Mouse (Mus musculus): ENCODE measurements around the gene Tmem63b. TPM values are rescaled to one million over a fixed set of nuclear protein-coding genes. Genes with fewer than 3 reads are reported as not detected.

Tmem63b gene
- total RNA-seq, 2 experiments from 2014 or later = 238 to 244 TPM

DNA sequence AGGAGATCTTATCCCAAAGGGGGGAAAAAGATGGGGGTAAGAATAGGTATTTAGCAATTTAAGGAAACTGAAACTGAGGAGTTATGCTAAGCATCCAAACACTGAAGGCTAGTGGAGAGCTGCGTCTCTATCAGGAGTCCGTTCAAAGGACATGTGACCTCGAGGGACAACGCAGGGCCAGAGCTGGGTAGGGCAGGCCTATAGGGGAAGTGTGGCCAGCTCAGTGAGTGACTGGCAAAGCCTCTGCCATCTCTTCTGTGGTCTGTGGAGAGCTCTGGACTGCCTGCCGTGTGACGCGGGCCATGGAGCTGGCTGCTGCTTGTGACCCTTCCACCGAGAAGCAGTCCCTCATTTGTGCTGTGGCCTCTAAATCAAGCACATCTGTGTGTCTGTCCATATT is 23.7 kb upstream of the Tmem63b start:
- DNase-seq (ENCODE audit: extremely low spot score in 1 of 2, low spot score in 2 of 2) = no peak
- intact Hi-C loops (cut with DNase I) = no loop called here

DNA sequence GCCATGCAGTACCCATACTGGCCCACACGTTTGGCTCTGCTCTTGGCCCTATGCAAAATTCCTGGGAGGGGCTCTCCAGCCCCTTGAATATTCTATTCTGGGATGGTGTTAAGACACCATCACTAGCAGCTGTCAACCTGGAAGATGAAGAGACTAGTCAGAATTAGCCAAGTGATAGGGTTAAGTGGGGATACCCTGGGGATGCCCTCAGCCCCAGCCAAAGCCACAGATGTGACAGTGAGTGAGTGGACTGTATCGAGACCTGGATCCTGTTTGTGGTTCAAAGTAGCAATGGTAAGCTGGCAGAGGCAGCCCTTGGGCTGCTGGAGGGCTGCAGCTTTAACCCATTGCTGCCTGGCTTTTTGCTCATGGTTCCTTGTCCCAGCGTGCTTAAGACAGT is 23.1 kb upstream of the Tmem63b start:
- no peak for DNase-seq (ENCODE audit: extremely low spot score in 1 of 2, low spot score in 2 of 2)
- intact Hi-C loops (cut with DNase I) = no loop called here

DNA sequence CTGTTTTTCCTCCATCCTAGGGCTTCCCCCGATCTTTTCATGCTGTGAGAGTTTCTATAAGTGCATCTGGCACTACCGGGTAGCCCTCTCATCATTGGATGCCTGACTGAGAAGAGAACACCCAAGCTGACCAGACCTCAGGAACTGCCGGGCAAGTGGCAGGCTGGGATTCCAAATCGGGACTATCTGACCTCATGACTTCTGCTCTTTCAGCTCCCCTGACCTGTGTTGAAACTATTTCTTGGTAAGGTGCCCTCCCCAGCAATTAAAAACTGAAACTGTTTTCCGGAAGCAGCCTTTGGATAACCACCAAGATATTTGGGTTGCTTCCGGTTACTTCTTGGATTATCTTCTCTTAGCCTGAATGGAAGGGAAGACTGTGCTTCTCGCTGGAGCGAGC is 21.5 kb upstream of the Tmem63b start:
- intact Hi-C loops (cut with DNase I) = no loop called here
- no peak for DNase-seq (ENCODE audit: extremely low spot score in 1 of 2, low spot score in 2 of 2)

DNA sequence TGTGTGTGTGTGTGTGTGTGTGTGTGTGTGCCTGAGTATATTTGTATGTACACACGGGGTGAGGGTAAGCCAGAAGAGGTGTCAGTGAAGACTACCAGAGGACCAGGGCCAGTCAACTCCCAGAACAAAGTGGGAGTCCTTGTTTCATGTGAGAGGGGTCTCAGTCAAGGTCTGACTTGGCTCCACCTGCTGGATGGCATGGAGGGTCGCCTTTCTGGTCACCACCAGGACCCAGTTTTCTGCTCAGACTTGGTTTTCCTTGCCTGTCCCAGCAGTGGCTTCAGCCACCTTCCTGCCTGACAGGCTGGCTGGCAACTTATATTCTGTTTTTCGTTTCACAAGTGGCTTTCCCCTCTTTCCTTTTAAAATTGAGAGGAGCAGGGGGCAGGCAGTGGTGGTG is 20.7 kb upstream of the Tmem63b start:
- no peak for DNase-seq (ENCODE audit: extremely low spot score in 1 of 2, low spot score in 2 of 2)
- intact Hi-C loops (cut with DNase I) = no loop called here

DNA sequence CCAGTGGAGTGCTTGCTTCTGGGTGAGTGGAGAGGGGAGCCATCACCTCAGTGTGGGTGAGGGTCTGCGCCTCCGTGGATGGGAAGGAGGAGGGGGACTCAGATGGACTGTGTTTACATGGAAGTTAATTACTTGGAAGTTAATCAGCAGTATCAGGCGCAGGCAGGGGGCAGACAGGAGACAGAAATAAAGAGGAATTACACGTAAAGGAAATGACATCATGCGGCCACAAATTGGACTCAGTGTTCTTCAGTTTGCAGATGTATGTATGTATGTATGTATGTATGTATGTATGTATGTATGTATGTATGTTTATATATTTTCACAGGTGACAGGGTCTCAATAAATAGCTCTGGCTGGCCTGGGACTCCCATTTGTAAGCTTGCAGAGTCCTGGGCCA is 20.1 kb upstream of the Tmem63b start:
- intact Hi-C loops (cut with DNase I) = no loop called here
- no peak for DNase-seq (ENCODE audit: extremely low spot score in 1 of 2, low spot score in 2 of 2)

DNA sequence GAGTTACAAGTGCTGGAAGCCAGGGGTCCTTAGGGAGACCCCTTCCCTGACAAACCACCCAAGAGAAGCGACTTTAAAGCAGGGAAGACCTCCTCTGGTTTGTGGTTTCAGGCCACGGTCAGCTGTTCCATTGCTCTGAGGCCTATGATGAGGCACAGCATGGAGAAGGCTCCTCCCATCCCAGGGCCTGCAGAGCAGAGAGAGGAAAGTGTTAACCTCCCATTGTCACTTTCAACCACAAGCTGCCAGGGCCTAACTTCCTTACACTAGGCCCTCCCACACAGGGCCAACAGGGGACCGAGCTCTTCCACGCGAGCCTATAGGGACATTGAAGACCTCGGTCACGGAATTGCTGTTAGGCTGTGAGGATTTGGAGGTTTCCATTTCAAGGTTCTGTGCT is 16.5 kb upstream of the Tmem63b start:
- DNase-seq (ENCODE audit: extremely low spot score in 1 of 2, low spot score in 2 of 2) = no peak
- intact Hi-C loops (cut with DNase I) = no loop called here

DNA sequence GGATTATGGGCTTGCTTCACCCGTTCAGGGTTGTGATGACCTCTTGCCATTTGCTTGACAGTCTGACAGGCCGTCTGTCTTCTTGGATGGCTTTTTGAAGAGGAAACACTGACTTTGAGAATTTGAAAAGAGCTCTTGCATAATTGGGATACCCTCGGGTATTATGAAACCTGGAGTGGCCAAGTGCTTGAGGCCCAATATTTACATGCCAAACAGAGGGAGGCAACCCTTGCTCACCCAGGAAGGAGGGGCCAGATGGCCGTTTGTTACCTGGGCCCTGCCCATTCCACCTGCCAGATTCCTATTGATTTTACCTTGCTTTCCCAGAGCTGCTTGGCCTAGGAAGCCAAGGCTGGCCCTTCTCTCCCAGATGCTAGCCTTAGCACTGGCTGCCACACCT is 15.5 kb upstream of the Tmem63b start:
- DNase-seq (ENCODE audit: extremely low spot score in 1 of 2, low spot score in 2 of 2) = no peak
- intact Hi-C loops (cut with DNase I) = no loop called here

DNA sequence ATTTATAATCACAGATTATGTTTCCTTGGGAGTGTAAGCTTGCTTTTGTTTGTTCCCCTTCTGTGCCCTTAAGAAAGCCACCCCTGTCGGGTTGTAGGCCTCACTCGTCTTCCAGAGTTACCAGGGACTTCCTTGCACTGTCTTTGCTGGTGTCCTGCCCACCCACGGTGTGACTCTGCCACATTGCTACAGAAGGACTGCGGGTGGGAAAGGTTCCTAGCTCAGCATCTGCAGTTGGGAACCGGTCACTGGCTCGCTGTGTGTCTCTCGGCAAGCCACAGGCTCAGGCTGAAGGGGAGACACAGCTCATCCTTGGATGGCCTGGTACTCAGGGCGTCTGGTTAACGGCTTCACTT is 14.5 kb upstream of the Tmem63b start:
- no peak for DNase-seq (ENCODE audit: extremely low spot score in 1 of 2, low spot score in 2 of 2)
- intact Hi-C loops (cut with DNase I) = no loop called here

DNA sequence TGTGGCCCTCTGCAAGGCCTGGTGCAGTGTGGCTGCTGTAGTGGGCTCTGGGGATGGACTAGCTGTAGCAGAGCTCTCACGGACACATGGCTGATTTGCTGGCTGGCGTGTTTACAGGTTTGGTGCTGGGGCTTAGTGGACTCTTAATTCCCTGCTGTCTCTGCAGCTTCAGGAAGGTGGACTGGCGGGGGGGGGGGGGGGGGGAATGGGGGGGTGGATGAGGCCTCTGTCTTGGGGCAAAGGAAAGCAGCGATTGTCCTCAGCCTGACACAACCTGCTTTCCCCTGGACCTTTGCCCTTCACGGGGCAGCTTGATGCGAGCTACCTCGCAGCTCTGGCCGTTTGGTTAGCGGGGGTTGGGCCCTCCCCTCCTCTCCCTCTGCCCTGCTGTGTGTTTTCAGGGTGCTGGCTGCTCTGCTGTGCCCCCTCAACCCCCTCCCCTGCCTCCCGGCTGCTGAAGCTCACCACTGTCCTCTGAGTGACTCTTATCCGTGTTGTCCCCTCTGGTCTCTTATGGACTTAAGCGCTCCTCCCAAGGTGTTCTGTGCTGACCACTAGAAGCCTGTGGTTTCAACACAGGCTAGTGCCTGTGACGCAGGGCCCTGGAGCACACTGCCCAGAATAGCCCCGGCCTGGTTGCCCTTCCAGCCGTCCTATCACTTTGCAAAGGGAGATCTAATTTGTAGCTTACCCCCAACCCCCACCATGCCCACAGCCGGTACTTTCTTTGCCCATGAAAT is 14.0 kb upstream of the Tmem63b start:
- intact Hi-C loops (cut with DNase I) = no loop called here
- DNase-seq (ENCODE audit: extremely low spot score in 1 of 2, low spot score in 2 of 2) = no peak

DNA sequence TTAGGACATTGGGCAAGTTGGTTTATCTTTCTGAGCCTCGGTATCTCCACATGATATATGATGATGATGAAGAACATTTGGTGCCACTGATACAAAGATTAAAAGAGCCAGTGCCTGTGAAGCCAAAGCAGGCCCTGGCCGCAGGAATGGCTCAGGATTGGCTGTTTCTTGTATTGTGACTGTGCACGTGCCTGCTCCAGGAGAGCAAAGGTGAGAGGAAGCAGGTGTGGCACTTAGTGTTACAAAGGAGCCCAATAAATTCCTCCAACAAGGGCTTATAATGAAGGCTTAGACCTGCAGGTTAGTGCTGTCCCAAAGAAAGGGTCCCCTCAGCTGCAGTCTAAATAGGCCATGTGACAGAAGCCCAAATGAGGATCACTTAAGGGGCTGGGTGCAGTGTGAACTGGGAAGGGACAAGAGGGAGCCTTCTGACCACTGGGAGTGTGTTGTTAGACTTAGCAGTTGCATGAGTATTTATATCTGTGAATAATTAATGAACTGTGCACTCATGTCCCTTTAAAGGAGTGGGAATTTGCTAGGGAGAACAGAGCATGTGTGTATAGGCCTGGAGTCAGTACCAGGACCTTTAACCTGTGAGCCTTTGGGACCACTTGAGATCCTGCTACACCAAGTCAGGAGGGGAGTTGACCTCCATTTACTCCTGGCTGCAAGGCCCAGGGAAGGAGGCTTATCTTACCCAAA is 12.5 kb upstream of the Tmem63b start:
- no peak for DNase-seq (ENCODE audit: extremely low spot score in 1 of 2, low spot score in 2 of 2)
- intact Hi-C loops (cut with DNase I) = no loop called here

DNA sequence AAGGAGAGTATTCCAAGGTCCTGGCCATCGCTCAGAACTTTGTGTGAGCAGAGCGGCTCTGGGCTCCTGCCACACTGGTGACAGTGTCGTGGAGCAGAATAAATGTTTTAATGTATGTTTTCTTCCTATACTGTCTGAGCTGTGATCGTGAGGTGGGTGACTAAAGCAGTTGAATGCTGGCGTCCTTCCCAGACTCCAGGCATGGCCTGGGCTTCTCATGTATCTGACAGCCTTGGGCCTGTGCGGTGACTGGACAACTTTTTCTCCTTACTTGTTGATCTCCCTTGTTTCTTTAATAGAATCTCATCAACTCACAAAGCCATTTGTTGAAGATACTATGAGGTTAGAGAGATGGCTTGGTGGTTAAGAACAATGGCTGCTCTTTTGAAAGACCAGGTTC is 11.7 kb upstream of the Tmem63b start:
- intact Hi-C loops (cut with DNase I) = no loop called here
- DNase-seq (ENCODE audit: extremely low spot score in 1 of 2, low spot score in 2 of 2) = no peak

DNA sequence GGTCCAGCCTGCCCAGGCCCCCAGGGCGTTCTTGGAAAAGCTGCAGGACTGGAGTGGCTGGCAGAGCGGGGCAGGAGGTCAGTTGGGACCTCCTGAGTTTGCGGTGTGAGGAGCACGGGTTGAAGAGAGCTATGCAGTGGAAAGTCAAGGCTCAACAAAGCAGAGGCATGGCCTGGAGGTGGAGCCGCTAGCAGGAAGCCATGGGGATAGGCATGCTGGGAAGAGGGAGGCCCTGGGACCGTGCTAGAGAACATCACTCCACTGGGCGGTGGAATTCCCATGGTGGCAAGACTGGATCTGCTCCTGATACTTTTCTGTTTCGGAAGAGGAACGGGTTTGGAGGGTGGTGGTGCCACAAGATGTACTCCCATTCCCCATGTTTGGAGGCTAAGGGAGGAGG is 10.3 kb upstream of the Tmem63b start:
- DNase-seq (ENCODE audit: extremely low spot score in 1 of 2, low spot score in 2 of 2) = no peak
- intact Hi-C loops (cut with DNase I) = no loop called here

DNA sequence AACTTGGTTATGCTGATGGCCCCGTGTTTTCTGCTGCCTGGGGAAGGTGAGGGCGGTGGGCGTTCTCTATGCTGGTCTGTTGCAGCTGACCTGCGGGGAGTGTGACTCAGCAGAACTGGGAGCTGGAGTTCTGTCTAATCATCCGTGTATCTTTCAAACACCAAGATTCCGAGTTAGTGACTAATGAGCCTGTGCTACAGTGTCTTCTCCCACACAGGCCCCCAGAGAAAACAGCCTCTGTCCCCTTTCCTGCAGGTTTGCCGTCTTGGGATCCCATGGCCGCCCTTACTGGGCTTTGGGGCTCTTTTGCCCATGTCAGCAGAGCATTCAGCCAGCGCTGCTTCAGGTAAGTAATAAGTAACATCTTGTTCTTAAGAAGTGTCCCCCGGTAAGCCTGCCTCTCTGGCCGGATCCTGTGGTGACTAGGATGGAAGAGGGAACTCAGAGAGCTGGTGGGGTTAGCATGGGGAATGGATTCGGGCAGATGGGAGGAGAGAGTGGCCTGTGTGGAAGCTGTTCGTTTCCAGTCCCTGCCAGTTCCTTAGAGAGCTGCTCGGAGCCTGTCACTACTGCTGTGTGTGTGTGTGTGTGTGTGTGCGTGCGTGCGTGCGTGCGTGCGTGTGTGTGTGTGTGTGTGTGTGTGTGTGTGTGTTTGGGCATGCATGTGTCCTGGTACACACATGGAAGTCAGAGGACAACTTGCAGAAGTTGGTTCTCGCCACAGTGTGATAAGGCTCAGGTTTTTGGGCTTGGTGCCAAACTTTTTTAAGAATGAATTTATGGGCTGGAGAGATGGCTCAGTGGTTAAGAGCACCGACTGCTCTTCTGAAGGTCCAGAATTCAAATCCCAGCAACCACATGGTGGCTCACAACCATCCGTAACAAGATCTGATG is 8.8 kb upstream of the Tmem63b start:
- intact Hi-C loops (cut with DNase I) = no loop called here
- DNase-seq (ENCODE audit: extremely low spot score in 1 of 2, low spot score in 2 of 2) = no peak

DNA sequence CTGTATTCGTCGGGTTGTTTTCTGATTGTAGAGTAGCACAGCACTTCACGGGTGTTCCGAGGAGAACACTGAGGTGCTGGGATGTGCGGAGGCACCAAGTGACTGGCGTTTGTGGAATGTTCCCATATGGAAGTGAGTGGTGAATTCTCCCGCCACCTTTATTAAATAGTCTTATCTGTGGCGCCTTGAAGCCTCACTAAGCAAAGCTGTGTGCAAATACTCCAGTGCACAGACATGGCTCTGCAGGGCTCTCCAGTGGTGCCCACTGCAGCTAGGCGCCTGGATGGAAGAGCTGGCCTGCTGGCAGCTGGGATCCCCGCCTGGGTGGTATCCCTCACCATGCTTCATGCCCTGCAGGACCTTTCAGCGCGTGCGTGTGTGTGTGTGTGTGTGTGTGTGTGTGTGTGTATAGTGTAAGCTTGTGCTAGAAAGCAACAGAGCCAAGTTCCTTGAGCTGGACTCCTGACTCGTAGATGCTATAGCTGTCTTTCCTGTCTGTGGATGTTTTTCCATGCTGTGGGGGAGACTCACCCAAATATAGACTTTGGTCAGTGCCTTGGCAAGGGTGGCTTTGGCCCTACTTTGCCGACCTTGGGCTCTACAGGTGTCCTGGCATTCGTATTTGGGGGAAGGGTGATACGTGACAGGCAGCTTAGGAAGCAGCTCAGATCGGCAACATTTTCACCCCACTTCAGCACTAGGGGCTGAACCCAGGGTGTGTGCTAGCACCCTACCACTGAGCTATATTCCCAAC is 7.3 kb upstream of the Tmem63b start:
- DNase-seq (ENCODE audit: extremely low spot score in 1 of 2, low spot score in 2 of 2) = no peak

DNA sequence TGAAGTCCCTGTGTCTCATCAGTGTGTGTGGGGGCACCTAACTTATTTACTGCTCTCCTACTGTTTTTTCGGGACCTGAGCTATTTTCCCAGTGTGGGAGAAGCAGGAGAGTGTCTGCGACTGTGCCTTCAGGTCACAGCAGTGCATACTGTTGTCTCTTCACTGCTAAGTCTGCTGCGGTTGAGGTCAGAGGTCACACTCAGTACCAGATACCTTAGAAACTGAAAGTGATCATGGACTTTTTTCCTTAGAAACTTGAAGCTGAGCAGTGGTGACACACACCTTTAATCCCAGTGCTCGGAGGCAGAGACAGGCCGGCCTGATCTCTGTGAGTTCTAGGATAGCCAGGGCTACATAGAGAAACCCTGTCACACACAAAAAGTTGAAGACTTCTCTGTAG is 5.5 kb upstream of the Tmem63b start:
- no peak for DNase-seq (ENCODE audit: extremely low spot score in 1 of 2, low spot score in 2 of 2)
- intact Hi-C loops (cut with DNase I) = no loop called here

More for the DNA sequence above, 7.3 kb upstream of the Tmem63b start:
- intact Hi-C loops (cut with DNase I) = no loop called here

DNA sequence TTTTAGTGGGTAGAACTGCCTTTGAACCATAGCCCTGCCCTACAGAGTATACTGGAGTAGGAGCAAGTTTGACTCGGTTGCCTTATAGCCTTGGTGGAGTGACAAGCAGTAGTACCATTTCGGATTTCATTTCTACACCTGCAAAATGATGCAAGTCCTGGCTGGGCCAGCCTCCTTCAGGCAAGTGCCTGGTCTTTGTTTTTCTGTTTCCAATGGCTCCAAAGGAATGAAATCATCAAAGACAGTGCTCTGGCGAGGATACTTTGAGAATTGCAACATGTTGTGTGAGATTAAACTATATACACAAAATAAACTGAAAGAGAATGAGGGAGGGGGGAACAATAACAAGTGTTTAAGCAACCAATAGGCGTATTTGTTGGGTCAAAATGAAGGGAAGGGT is 3.3 kb upstream of the Tmem63b start:
- no peak for DNase-seq (ENCODE audit: extremely low spot score in 1 of 2, low spot score in 2 of 2)
- intact Hi-C loops (cut with DNase I) = no loop called here

DNA sequence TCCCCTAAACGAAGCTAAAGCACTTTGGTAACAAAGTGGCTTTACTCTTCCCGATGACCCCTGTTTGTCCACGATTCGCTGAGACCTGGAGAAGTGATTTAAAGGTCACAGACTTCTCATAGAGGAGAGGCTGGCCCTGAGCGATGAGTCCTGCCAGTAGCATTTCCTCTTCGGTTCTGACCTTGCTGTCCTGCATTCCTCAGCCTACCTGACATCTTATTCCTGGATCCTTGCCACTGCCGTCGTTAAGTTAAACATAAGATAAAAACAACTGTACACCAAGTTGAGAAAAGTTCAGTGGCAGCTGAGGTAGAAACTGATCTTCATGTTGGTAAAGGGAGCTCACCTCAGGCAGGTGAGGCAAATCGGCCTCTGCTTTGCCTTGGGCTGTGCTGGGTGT is 2.4 kb upstream of the Tmem63b start:
- DNase-seq (ENCODE audit: extremely low spot score in 1 of 2, low spot score in 2 of 2) = no peak
- intact Hi-C loops (cut with DNase I) = no loop called here

DNA sequence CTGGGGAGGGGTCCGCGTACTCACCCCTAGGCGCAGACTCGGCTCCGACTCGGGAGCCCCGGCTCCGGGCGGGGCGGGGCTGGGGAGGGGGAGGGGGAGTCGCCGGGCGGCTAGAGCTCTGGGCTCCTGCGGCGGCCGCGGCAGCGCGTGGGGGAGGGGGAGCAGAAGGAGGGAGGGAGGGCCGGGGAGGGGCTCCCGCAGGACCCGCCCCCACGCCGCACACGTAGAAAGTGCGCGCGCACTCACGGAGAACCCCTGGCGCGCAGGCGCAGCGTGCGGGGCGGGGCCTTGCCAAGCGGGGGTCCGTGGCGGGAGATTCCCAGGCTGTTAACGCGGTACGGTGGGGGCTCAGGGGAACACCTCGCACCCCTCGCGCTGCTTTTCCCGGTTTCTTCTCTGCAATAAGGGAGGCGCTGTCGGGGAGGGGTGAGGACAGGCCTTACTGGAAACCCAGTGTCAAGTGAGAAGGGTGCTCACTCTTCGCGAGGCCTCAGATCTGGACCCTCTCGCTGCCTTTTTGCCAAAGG is 549 bp downstream of the Tmem63b start, which contains the start of gene Mrpl14:
Gene Mrpl14 (plus strand): TSS at position 230 of the 527 bp plus-strand sequence.
- peak; percentile 88 to 96 for DNase-seq (ENCODE audit: extremely low spot score in 1 of 2, low spot score in 2 of 2)
- intact Hi-C loops (cut with DNase I) = no loop called here
